Mouse (Mus musculus): ENCODE measurements at regions not wholly inside any gene's neighbourhood (a gene's known extent, or its start where the extent isn't known, plus 50 kb on each side); places are given as distances from the start of the nearest gene placed in this dataset.
A peak's percentile ranks its signal among the peaks of the same experiment; 100 is the strongest.

DNA sequence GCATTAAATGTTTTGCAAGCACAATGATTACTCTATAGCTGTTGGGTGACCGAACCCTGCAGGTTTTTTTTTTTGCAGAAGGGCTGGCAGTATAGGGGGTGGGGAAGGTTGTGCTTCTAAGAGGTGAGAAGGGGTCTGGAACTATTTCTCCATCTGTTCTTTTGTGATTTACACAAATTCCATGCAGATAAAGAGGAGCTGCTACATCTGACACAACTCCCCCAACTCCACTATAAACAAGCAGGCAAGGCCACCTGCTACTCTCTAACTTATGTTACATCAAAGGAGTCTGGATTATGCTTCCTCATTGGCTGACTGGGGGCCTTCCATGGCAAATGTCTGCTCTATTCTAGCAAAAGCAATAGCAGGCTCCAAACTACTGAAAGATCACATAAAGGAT lies 299.2 kb upstream of the Flrt2 start:
- Histone ChIP-seq H3K4me3 (replicated peaks; ENCODE audit: insufficient read depth, low read depth, low read length) (no peak overlapping the region), H3K4me1 (ENCODE audit: control insufficient read depth, insufficient read depth, low read length) (no peaks in the 10 kb centered on the region), H3K27ac (ENCODE audit: insufficient read depth, low read length) (no peak overlapping the region), H3K27me3 (ENCODE audit: control insufficient read depth, insufficient read depth, low read length) (no peaks in the 10 kb centered on the region)
- no peak for DNase-seq
- TF ChIP-seq CTCF (IDR thresholded peaks at IDR 0.05; ENCODE audit: borderline replicate concordance, insufficient read depth, low read depth, low read length) (no peak), POLR2A (IDR thresholded peaks at IDR 0.05; ENCODE audit: borderline replicate concordance, insufficient read depth, low read length) (no peak)
- WGBS: 47% methylated on average over 1 of the region's 1 CpGs

DNA sequence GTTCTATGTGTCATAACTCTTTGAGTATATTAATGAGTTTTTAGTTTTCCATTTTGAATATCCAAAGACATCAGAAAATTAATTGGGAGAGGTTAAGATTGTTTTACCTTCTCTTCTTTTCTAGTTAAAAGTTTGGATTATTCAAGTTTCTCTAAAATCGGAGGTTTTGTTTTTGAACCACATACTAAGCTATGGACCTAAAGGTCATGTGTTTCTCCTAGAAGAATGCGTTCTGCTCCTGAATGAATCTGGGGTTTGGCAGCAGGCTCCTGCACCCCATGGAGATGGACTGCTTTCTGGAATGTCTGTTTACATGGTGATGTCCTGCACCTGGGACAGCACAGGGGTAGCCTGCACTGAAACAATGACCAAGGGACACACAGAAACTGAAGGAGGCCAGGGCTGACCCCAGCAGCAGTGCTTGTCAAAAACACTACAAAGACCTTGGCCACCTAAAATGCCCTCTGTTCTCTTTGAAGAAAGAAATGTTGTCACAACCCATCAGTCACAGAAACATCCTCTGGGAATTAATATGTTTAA lies 297.0 kb upstream of the Flrt2 start:
- no peak for TF ChIP-seq CTCF (IDR thresholded peaks at IDR 0.05; ENCODE audit: borderline replicate concordance, insufficient read depth, low read depth, low read length)
- no peak for TF ChIP-seq POLR2A (IDR thresholded peaks at IDR 0.05; ENCODE audit: borderline replicate concordance, insufficient read depth, low read length)
- H3K27me3 ChIP-seq (ENCODE audit: control insufficient read depth, insufficient read depth, low read length): no peaks in the 10 kb centered on the region
- H3K4me1 ChIP-seq (ENCODE audit: control insufficient read depth, insufficient read depth, low read length): no peaks in the 10 kb centered on the region
- no peak overlapping the region for H3K27ac ChIP-seq (ENCODE audit: insufficient read depth, low read length)
- WGBS: 10% methylated on average over 2 of the region's 2 CpGs
- peak in 1 of 2 experiments; percentile 1 for DNase-seq
- H3K4me3 ChIP-seq (replicated peaks; ENCODE audit: insufficient read depth, low read depth, low read length): no peak overlapping the region

DNA sequence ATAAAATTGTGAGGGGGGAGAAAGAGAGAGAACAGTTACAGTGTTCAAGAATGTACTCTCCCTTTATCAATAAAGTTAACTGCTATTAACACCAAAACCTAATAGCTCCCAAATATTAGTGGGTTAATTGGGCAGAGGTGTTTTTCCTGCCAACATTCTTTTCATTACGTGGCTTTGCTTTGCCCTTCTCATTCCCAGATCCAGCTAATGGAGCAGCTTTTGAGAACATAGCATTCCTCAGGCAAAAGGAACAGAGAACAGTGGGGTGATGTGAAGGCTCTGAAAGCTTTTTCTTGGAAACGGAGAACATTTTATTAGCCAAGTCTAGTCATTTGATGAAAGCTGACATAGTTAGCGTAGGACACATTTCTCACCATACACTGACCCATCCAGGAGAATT lies 271.2 kb upstream of the Flrt2 start:
- no peaks in the 10 kb centered on the region for H3K4me1 ChIP-seq (ENCODE audit: control insufficient read depth, insufficient read depth, low read length)
- DNase-seq: no peak
- no peak overlapping the region for H3K4me3 ChIP-seq (replicated peaks; ENCODE audit: insufficient read depth, low read depth, low read length)
- H3K27ac ChIP-seq (ENCODE audit: insufficient read depth, low read length): no peak overlapping the region
- TF ChIP-seq POLR2A (IDR thresholded peaks at IDR 0.05; ENCODE audit: borderline replicate concordance, insufficient read depth, low read length): no peak
- no peak for TF ChIP-seq CTCF (IDR thresholded peaks at IDR 0.05; ENCODE audit: borderline replicate concordance, insufficient read depth, low read depth, low read length)
- WGBS: 55% methylated on average over 3 of the region's 3 CpGs
- H3K27me3 ChIP-seq (ENCODE audit: control insufficient read depth, insufficient read depth, low read length): no peaks in the 10 kb centered on the region

DNA sequence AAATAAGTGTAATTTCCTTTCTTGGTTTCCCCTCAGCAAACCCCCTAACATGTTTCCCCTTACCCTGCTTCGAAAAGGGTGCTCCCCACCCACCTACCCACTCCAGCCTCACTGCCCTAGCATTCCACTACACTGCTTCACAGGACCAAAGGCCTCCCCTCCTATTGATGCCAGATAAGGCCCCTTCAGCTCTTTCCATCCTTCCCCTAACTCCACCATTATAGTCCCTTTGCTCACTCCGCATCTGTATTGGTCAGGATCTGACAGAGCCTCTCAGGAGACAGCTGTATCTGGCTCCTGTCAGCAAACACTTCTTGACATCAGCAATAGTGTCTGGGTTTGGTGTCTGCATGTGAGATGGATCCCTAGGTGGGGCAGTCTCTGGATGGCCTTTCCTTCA lies 267.3 kb upstream of the Flrt2 start:
- Histone ChIP-seq H3K4me1 (ENCODE audit: control insufficient read depth, insufficient read depth, low read length) (no peaks in the 10 kb centered on the region), H3K27ac (ENCODE audit: insufficient read depth, low read length) (no peak overlapping the region), H3K27me3 (ENCODE audit: control insufficient read depth, insufficient read depth, low read length) (no peaks in the 10 kb centered on the region), H3K4me3 (replicated peaks; ENCODE audit: insufficient read depth, low read depth, low read length) (no peak overlapping the region)
- no peak for TF ChIP-seq POLR2A (IDR thresholded peaks at IDR 0.05; ENCODE audit: borderline replicate concordance, insufficient read depth, low read length)
- DNase-seq: no peak
- 92% methylated on average over 2 of the region's 2 CpGs for WGBS

DNA sequence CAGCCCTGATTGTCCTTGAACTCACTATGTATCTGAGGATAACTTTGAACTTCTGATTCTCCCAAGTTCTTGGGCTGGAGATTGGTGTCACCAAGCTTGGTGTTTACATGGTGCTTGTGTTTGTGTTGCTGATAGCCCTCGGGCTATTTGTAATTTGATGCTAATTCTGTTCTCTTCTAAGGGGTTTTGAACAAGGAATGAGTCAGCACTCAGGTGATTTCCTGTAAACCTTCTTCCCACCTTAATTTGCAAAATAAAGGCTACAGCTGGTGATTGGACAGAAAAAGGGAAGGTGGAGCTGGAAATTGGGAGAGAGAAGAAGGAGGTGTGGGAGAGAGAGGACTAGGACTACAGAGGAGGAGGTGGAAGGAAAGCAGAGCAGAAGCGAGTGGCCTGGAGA lies 254.8 kb upstream of the Flrt2 start:
- Histone ChIP-seq H3K4me3 (replicated peaks; ENCODE audit: insufficient read depth, low read depth, low read length) (no peak overlapping the region), H3K4me1 (ENCODE audit: control insufficient read depth, insufficient read depth, low read length) (no peaks in the 10 kb centered on the region), H3K27ac (ENCODE audit: insufficient read depth, low read length) (no peak overlapping the region), H3K27me3 (ENCODE audit: control insufficient read depth, insufficient read depth, low read length) (no peaks in the 10 kb centered on the region)
- no peak for DNase-seq
- WGBS: 75% methylated on average over 2 of the region's 2 CpGs
- TF ChIP-seq CTCF (IDR thresholded peaks at IDR 0.05; ENCODE audit: borderline replicate concordance, insufficient read depth, low read depth, low read length) (no peak), POLR2A (IDR thresholded peaks at IDR 0.05; ENCODE audit: borderline replicate concordance, insufficient read depth, low read length) (no peak)

- DNase-seq: no peak
- Histone ChIP-seq H3K27ac (ENCODE audit: insufficient read depth, low read length) (no peak overlapping the region), H3K4me1 (ENCODE audit: control insufficient read depth, insufficient read depth, low read length) (no peaks in the 10 kb centered on the region), H3K4me3 (replicated peaks; ENCODE audit: insufficient read depth, low read depth, low read length) (no peak overlapping the region), H3K27me3 (ENCODE audit: control insufficient read depth, insufficient read depth, low read length) (no peaks in the 10 kb centered on the region)
- WGBS: 93% methylated on average over 4 of the region's 4 CpGs
- TF ChIP-seq POLR2A (IDR thresholded peaks at IDR 0.05; ENCODE audit: borderline replicate concordance, insufficient read depth, low read length) (no peak), CTCF (IDR thresholded peaks at IDR 0.05; ENCODE audit: borderline replicate concordance, insufficient read depth, low read depth, low read length) (no peak)
These were observed 234.5 kb upstream of the Flrt2 start for GRCm38 (mm10) chr12:95457480-95457879.

GRCm38 (mm10) chr12:95466502-95467490 lies 225.2 kb upstream of the Flrt2 start:
- Histone ChIP-seq H3K27me3 (ENCODE audit: control insufficient read depth, insufficient read depth, low read length) (no peaks in the 10 kb centered on the region), H3K4me1 (ENCODE audit: control insufficient read depth, insufficient read depth, low read length) (no peaks in the 10 kb centered on the region), H3K27ac (ENCODE audit: insufficient read depth, low read length) (no peak overlapping the region), H3K4me3 (replicated peaks; ENCODE audit: insufficient read depth, low read depth, low read length) (no peak overlapping the region)
- no peak for TF ChIP-seq CTCF (IDR thresholded peaks at IDR 0.05; ENCODE audit: borderline replicate concordance, insufficient read depth, low read depth, low read length)
- TF ChIP-seq POLR2A (IDR thresholded peaks at IDR 0.05; ENCODE audit: borderline replicate concordance, insufficient read depth, low read length): no peak
- WGBS: 79% methylated on average over 12 of the region's 12 CpGs
- no peak for DNase-seq

DNA sequence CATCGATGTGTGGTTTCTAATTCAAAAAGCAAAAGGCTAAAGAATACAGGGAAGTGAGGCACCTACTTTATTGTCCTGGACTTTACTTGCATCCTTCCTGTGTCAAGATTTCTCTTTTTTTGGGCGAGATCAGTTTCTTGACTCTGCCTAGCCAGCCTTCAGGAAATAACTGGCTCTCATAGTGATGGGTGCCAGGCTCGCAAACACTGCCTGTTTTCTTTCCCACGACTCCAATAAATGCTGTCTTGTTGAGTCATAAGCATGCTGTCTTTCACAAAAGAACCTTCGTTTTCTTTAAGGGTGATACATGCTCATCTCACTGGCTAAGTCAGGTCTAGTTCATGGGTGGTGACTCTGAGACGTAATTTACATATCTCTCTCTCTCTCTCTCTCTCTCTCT lies 222.1 kb upstream of the Flrt2 start:
- Histone ChIP-seq H3K4me3 (replicated peaks; ENCODE audit: insufficient read depth, low read depth, low read length) (no peak overlapping the region), H3K4me1 (ENCODE audit: control insufficient read depth, insufficient read depth, low read length) (no peaks in the 10 kb centered on the region), H3K27me3 (ENCODE audit: control insufficient read depth, insufficient read depth, low read length) (no peaks in the 10 kb centered on the region), H3K27ac (ENCODE audit: insufficient read depth, low read length) (no peak overlapping the region)
- TF ChIP-seq CTCF (IDR thresholded peaks at IDR 0.05; ENCODE audit: borderline replicate concordance, insufficient read depth, low read depth, low read length) (no peak), POLR2A (IDR thresholded peaks at IDR 0.05; ENCODE audit: borderline replicate concordance, insufficient read depth, low read length) (no peak)
- DNase-seq: no peak
- 70% methylated on average over 6 of the region's 6 CpGs for WGBS
